Mouse (Mus musculus): Measurements from ENCODE around the gene Cnnm3.
"Not testable (repeated sequence)": the region's sequence is repeated elsewhere in the genome, so short reads cannot be mapped to it uniquely, and the experiment has no call there.

The Cnnm3 gene

DNA sequence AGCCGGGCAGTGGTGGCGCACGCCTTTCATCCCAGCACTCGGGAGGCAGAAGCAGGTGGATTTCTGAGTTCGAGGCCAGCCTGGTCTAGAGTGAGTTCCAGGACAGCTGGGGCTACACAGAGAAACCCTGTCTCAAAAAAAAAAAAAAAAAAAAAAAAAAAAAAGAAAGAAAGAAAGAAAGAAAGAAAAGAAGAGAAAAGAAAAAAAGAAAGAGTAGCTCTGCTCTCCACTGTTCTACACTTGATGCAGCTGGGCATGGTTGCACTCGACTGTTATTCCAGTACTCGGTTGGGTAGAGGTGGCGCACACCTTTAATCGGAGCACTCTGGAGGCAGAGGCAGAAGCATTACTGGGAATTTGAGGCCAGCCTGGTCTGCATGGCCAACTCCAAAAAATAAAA lies 25.1 kb downstream of the Cnnm3 start, which contains the start of gene Ankrd23:
Gene Ankrd23 (minus strand): TSS at position 101 of the 400 bp plus-strand sequence.
- not testable (repeated sequence) for DNase-seq

DNA sequence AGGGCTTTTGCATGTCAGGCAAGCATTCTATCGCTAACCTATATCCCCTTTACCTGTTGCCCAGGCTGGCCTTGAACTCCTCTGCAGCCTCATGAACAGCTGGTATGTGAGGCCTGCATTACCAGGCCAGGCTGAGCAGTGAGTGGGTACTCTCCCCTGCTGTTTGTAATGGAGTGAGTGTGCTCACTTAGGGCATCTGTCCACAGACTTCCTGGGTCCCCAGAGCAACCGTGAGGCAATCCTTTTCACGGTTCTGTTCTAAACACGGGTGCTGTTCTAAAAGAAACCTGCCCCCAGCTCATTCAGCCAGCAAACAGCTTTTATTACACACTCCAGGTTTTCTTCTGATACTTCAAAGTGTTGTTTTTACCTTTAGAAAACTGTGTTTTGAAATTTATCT lies 27.1 kb downstream of the Cnnm3 start:
- no peak for DNase-seq

DNA sequence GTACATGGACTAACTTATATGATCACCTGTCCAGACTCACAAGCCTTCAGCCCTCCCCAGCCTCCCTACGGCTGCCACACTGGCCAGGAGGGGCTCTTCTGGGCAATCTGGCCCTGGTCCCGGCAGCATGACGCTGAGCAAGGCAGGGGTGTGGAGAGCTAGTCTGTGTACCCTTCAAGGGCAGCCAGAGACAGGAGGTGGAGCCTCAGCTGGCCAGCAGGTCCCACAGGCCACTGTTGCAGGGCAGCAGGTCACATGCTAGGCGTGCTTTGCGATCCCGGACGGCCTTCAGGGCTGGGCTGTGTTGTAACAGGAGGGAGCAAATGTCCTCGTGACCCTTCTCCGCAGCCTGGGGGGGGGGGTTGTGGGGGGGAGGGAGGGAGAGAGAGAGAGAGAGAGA lies 27.5 kb downstream of the Cnnm3 start, which contains the start of gene Gm42417:
Gene Gm42417 (minus strand): TSS at position 244 of the 400 bp plus-strand sequence.
- peak; percentile 73 to 91 for DNase-seq

DNA sequence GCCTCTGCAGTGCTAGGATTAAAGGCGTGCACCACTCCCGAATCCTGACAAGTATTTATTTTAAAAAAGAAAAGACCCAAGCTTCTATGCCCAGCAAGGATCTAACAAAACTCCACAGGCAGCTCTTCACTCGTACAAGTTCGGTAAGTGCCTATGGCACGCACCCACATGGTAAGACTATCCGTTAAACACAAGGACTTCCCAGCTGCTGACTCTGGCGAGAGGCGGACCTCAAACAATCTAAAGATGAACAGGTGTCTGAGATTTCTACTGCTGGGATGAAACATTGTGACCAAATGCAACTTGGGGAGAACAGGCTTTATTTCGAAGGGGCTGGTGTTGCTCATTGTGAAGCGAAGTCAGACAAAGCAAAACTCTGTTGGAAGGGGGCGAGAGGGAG lies 28.5 kb downstream of the Cnnm3 start:
- no peak for DNase-seq

DNA sequence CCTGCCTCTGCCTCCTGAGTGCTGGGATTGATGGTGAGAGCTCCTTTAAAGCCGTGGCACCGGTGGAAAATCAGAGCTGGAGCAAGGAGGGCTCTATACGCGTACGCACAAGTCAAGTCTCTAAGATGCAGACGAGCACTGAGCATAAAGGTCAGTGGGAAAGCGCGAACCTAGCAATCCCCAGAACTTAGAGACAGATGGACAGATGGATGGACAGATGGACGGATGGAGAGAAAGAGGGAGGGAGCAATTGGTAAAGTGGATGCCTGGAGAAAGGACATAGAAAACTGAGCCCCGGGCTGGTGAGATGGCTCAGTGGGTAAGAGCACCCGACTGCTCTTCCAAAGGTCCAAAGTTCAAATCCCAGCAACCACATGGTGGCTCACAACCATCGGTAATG lies 29.1 kb downstream of the Cnnm3 start:
- no peak for DNase-seq

DNA sequence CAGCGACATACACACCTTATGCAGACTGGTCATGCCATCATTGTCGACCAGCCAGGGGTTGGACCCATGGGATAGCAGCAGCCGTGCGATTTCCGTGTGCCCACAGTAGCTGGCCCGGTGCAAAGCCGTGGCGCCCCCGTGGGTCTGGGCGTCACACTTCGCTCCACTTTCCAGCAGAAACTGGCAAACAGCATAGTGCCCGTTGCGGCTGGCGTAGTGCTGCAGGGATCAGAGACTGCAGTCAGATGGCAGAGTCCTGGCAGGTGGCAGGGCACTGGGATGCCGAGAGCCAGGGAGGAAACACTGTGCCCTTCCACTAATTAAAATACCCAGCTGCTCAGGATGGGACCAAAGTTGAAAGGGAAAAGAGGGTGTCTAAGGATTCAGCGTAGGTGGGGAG lies 30.2 kb downstream of the Cnnm3 start:
- no peak for DNase-seq

DNA sequence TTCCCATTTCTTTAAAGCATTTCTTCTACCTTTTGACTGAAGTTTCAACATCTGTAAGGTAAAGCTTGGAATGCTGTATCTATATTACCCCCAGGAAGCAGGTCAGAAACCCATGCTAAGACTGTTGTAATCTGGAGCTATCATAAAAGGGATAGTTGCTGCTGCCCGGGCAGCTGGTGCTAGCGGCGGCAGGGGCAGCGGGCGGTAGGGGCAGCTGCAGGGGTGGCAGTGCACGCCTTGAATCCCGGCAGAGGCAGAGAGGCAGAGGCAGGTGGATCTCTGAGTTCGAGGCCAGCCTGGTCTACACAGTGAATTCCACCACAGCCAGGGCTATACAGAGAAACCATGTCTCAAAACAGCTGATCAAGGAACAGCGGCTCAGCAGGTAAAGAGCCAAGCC lies 31.3 kb downstream of the Cnnm3 start:
- no peak for DNase-seq

DNA sequence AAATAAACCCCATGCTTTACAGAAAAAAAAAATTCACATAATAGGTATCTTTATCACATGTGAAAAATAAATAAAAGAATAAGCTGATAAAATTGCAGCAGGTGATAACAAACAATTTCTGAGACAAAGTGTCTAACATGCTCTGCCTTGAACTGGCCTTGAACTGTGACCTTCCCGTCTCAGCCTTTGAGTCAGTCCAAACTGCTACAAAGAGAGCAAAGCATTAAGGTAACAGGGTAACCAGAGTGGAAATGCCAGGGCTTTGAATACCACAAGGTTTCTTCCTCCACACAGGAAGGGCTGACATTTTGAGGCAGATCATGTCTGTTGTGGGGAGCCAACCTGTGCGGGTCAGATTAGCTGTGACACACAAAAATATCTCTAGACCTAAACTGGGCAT lies 33.7 kb downstream of the Cnnm3 start:
- DNase-seq = no peak

DNA sequence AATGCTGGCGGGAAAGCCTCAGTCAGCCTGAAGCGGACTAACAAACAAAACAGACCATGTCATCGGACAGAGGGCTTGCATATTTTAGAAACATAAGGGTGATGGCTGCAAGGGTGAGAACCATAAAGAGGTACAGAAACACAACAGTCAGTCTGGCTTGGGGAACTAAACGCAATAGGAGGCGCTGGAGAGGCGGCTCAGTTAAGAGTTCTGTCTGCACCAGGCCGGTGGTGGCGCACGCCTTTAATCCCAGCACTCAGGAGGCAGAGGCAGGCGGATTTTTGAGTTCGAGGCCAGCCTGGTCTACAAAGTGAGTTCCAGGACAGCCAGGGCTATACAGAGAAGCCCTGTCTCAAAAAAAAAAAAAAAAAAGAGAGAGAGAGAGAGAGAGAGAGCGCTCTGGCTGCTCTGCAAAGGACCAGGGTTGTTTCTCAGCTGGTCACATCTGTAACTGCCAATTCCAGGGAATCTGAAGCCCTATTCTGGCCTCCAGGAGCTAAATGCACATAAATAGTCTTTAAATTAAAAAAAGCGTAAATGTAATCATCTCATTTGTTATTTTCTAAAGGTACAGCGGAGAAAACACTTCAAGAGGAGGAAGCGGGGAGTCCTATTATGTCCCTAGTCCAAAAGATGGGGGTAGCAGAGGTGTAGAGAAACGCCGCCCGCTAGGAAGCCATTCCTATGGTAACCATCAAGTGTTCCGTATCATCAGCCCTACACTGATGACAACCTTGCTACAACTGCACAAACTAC lies 34.4 kb downstream of the Cnnm3 start:
- no peak for DNase-seq

DNA sequence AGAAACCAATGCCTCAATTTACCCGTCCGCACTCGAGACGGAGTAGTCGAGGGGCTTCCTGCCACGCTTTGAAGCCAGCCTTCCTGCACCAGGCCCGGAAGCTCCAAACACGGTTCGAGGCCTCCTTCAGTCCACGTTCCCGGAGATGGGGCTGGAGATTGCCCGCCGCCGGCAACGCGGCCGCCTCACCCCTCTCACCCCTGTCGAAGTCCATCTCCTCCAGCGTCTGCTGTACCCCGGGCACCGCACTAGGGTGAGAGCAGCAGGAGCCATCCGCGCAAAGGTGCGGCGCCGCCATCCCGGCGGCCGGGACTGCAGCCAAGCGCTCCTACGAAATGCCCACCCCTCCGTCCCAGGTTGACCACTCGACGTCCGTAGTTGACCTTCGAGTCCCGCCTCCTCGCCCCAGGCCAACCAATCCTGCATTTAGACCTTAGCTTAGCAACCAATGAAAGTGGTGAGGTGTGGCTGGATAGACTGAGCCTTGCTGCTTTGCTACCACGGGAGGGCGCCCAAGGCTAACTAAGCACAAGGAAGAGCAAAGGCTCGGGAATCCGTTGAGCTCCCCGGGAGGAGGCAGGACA lies 35.3 kb downstream of the Cnnm3 start, which contains the start of gene Ankrd39:
Gene Ankrd39 (minus strand): TSS at position 558 of the 584 bp plus-strand sequence.
- peak; percentile 98 for DNase-seq

DNA sequence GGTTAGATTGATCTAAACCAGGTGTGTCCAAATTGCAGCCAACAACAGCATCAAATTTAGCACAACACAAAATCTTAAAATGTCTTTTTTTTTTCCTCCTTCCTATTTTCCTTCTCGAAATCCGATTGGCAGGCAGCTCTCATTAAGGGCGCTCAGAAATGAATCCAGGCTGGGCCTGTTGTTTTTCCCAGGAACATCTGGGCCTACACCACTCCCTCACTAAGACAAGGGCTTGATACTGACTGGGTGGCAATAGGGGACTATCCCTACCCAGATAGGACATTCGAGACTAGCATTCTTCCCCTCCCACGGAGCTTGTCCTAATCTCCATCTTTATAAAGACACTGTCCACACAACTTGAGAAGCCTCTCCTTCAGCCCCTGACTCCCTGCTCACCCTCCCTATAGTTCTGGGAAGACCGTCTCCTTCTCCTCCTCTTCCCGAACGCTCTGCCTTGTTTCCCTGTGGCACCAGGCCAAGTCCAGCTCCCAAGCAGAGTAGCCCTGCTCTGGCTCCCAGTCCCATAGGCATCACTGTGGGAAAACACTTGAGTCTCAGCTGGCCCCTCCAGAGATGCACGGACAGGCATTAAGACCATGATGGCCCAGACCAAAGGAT lies 36.4 kb downstream of the Cnnm3 start:
- DNase-seq = peak; percentile 71 to 81

DNA sequence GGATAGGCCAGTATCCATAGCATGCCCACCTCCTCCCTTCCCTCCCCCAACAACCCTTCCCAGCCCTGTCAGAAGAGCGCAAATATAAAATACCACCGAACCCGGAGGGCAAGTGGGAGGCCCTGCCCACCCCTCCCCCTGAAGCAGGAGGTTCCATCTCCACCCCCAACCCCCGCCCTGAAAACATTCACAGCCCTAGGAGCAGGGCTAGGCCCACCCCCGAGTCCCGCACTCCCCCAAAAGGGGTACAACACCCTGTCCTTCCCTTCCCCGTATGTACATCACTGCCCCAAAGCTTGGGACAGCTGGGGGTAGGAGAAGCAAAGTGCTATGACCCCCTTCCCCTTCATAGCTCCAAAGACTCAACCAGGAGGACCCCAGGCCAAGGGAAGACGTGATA lies 37.1 kb downstream of the Cnnm3 start:
- no peak for DNase-seq

DNA sequence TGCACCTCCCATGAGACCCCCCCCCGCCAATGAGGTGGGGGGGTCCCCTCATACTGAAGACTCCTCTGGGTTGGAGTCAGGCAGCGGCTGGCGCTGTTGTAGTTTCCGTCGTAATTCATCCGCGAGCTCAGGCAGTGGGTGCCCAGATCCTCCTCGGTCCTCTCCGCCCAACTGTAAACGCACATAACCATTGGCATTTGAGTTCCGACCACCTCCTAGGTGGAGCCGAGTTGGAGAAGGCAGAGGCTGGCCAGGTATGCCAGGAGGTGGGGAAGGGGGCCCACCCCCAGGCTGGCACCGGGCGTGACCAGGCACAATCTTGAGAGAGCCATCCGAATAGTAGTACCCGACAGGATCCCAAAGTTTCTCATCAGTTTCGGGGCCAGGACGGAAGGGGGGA lies 37.8 kb downstream of the Cnnm3 start:
- DNase-seq = no peak

DNA sequence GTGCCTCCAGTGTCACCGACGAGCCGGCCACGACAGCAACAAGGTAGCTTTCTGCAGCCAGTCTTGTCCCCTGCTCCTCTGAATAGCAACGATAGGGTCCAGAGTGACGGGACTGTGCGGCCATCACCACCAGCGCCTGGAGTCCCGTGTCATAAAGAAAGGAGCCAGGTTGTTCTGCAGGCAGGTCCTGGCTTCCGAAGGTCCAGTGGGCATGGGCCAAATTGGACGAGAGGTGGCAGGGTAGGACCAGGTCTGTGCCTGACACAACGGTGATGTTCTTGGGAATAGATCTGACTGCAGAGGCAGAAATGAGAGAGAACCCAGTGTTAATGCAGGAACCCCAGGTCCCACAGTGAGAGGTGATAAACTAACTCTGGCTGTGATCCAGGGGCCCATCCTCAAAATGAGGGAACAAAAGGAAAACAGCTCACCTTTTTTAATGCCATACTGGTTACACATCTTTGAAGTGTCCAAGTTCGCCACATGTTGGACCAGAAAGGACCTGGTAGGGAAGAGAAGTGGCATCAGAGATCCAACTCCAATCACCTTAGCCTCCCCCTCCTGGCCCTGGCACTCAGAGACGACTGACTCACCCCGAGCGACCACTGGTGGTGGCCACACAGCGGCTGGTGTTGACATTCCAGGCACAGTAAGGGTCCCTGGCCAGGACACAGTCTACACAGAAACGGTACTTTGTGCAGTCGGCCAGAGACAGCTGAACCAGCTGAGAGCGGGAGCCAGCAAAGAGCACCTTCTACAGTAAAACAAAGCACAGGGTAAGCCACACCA lies 38.6 kb downstream of the Cnnm3 start:
- no peak for DNase-seq

DNA sequence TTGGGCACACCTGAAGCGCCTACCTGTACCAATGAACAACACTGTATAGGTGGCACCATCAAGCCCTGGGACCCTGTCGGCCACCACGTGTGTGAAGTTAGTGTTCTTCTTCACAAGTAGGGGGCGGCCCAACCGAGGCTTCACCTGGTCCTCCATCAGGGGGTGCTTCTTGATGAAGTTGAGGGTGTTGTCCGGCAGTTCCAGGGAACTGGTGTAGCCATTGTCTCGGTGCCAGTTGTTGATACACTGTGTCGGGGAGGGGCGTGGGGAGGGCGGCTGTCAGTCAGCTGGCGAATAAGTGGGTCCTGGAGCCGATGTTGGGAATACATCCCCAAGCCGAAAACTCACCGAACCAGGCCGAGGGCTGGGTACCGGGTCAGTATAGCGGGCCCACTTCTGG lies 40.2 kb downstream of the Cnnm3 start:
- no peak for DNase-seq

DNA sequence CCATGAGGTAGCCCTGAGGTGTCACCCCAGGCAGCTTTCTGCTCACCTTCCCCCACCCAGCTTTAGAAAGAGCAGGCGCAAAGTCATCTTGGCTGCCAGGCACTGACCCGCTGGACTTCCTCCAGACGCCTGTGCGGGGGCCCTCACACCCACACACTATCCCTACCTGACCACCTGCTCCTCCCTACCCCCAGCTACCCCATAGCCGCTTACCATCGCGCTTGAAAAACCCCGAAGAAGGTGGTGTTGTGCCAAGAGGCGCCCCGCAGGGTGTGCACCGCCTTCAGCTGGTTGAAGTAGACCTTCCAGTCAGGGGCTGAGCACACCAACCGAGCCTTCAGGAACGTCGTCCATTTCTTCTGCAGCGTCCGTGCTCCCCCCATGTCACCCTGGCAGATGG lies 40.8 kb downstream of the Cnnm3 start:
- no peak for DNase-seq

DNA sequence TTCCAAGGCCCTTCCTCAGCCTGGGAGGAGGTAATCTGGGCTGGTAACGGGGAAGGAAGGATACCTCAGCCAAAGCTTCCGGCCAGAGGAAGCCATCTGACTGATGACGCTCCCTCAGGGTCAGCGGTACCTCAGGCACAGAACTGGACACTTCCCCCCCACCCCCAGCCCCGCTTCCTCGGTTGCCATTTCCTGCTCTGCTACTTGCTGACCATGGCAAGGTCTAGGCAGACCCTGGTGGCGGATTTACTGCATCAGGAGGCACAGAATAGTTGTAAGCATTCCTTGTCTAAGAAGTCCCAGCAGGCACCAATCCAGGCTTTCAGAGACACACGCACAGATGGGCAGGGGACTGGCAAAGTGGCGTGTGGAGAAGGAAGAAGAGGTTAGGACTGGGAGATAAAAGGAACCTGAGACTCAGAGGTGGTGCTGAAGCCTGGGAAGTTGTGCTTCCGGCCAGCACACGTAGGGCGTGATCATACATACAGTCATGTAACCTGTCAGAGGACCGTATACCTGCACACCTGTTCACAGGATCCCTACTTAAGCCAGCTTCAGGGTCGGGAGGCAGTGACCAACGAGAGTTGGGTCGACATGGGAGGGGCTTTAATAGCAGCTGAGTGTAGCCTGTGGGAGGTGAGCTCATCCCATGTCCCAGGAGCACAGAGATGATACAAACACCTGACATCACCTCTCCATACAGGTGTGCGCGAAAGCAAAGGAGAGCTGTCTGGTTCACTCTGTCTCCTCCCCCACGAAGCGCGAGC lies 43.1 kb downstream of the Cnnm3 start:
- peak in 1 of 2 experiments; percentile 55 for DNase-seq

DNA sequence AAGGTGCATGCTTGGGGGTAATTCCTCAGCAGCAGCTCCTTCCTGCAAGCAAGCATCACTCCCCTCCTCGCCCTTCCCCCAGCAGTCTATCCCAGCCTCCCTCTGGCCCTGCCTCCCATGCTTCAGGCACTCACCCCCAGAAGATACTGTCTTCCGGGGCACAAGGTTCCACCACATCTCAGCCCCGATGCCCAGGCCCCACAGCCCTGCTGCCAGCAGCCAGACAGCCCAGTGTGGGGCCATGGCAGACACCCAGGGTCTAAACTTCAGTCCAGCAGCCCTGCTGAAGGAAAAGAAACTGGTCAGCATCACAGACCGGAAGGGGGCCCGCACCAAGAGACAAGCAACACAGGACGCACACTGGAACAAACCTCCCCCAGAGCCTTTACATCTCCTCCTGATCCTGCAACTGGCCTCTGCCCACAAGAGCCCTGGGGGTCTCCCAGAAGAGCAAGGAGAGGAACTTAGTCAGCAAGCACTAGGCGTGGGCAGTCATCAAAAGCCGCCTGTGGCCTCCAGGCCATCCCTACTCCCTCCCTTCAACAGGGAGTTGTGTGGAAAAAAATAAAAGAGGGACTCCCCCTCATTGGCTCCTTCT lies 44.2 kb downstream of the Cnnm3 start:
- DNase-seq = peak; percentile 53 to 64

DNA sequence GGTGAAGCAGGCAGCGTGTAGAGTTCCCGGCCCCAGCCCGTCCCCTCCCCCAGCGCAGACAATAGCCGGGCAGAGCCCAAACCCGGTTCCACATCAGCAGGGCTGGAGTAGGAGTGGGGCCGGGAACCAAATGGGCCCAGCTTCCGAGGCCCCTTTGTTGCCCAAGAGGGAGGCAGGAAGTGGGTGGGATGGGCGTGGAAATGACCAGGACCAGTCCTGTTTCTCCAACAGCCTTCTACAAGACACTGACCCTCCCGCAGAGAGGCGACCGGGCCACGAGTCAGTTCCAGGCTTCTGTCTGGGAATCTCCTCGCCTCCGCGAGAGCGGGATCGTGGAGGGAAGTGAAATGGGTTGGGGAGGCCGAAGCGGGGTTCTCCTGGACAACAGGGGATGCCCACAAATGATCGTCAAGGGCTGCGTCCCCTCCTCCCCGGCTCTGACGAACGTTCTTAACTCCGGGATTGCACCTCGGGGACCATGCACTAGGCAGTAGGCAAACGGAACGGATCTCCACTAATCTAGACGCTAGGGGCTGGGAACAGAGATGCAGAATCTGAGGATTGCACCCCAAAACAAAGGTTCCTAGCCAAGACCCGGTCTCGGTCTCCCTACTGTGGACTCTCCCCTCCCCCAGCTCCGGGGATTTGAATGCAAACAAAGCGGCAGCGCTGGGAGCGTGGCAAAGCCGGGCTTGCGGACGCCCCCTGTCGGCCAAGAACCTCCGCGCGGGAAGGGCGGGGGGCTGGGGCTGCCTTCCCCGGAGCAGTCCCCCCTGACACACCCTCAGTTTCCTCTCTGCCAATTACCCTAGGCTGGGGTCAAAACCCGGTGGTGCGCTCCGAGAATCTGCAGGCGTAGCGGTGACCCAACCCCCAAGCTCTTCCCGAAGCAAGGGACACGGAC lies 45.1 kb downstream of the Cnnm3 start:
- DNase-seq = peak; percentile 95 to 96

DNA sequence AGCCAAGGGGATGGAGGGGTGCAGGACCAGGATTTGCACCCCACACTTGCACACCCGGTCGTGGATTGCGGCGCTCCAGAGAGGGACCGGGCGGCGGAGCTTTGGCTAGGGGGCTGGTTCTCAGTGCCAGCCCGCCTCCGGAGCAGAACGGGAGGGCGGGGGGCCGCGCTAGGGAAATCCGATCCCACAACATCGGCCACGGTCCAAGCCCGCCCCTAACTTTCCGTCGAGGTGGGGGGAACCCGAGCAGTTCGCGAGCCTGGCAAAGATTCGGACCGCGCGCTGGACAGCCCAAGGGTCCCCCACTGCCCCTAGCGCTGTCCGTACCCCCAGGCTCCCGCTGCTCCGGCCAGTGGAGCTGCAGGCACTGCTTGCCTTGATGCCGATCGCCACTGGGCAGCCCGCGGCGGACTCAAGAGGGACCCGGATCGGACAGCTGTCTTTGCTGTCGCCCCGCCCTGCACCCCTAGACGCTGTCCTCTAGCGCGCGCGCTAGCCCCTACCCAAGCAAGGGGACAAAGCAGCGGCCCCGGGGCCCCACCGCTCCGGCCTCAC lies 45.9 kb downstream of the Cnnm3 start:
- DNase-seq = peak; percentile 91 to 96

All from lung, postnatal 4 days (tissue).